Mouse (Mus musculus) frontal cortex, adult (tissue): ENCODE measurements around the gene Gm10073.

ENCODE experiments used
- ATAC-seq: cut with Nextera tagmentation; 2 replicates; pipeline ENCODE4 v1.9.2; 2017; ENCODE audit warnings: mild to moderate bottlenecking, moderate library complexity, mixed read lengths; ENCODE audit not compliant: low TSS enrichment

The Gm10073 gene

GRCm38 (mm10) chr8:106556068-106556645, 17.1 kb downstream of the Gm10073 start:
- ATAC-seq = no peak

GRCm38 (mm10) chr8:106554011-106554410, 19.2 kb downstream of the Gm10073 start:
- no peak for ATAC-seq

GRCm38 (mm10) chr8:106550906-106551305, 22.4 kb downstream of the Gm10073 start:
- no peak for ATAC-seq

- no peak for ATAC-seq
Measured at GRCm38 (mm10) chr8:106548366-106548936, 24.8 kb downstream of the Gm10073 start.

GRCm38 (mm10) chr8:106546746-106547145, 26.5 kb downstream of the Gm10073 start:
- no peak for ATAC-seq

GRCm38 (mm10) chr8:106545149-106545548, 28.1 kb downstream of the Gm10073 start:
- ATAC-seq = no peak

GRCm38 (mm10) chr8:106543043-106543442, 30.2 kb downstream of the Gm10073 start:
- no peak for ATAC-seq

- no peak for ATAC-seq
Measured at GRCm38 (mm10) chr8:106541002-106541401, 32.3 kb downstream of the Gm10073 start.

GRCm38 (mm10) chr8:106539193-106539592, 34.1 kb downstream of the Gm10073 start:
- ATAC-seq = no peak

GRCm38 (mm10) chr8:106535448-106535847, 37.8 kb downstream of the Gm10073 start:
- no peak for ATAC-seq

- ATAC-seq = no peak
Measured at GRCm38 (mm10) chr8:106534449-106534848, 38.8 kb downstream of the Gm10073 start.

GRCm38 (mm10) chr8:106533709-106534108, 39.6 kb downstream of the Gm10073 start:
- ATAC-seq = no peak

- ATAC-seq = no peak
Measured at GRCm38 (mm10) chr8:106530566-106530965, 42.7 kb downstream of the Gm10073 start.

GRCm38 (mm10) chr8:106529885-106530482, 43.3 kb downstream of the Gm10073 start:
- ATAC-seq = no peak

- no peak for ATAC-seq
Measured at GRCm38 (mm10) chr8:106528596-106529249, 44.5 kb downstream of the Gm10073 start.

GRCm38 (mm10) chr8:106527241-106528036, 45.8 kb downstream of the Gm10073 start:
- no peak for ATAC-seq

GRCm38 (mm10) chr8:106526725-106527124, 46.5 kb downstream of the Gm10073 start:
- ATAC-seq = no peak
